12 mouse cellular contexts compared by ENCODE assay signal in the genomic region with DNA sequence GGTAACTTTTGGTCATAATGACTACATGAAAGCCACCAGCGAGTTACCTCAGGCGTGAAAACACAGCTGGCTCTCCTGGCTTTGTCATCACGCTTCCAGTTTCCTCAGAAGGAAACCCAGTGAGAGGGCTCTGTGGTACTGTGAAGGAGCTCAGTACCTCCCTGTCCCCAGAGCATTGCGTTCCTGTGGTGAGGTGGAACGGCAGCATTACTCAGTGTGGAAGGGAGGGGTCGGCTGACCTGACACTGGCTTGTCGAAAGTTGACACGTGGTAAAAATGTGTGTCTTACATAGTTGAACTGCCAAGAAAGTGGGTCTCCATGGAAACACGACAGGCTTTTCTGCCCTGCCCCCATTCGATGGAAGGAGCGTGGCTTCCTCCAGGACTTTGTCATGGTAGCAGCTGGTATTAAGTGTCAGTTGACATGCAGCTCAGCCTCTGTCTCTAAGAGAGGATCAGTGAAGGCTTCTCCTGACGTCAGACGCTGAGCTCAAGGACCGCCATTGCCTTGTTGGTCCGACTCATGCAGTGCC. TPM values are rescaled to one million over a fixed set of nuclear protein-coding genes. Genes with fewer than 3 reads are reported as not detected.
DNase-seq lines count a peak whose midpoint lies in the region; ATAC-seq and TF ChIP-seq lines count a peak whose summit lies in the region.
"Had no signal": no experiment of that assay in that cellular context is flagged by ENCODE, and none has a peak within 500 bp of the region (broad histone marks: within the 10 kb centered on the region; RNA-seq: fewer than 3 reads in every experiment).

No protein-coding gene starts in this region.

- 70% methylated on average over 15 of the region's 15 CpGs for WGBS in forebrain, embryonic 12.5 days
- WGBS in forebrain, embryonic 16.5 days: 70% methylated on average over 15 of the region's 15 CpGs
- 50% methylated on average over 15 of the region's 15 CpGs for WGBS in limb, embryonic 14.5 days

- H3K4me1 ChIP-seq in forebrain, embryonic 12.5 days: peaks cover 25% of the 10 kb centered on the region
- H3K4me1 ChIP-seq in forebrain, embryonic 16.5 days (replicated peaks; ENCODE audit: control insufficient read depth, insufficient read depth, low read length): peaks cover 33% of the 10 kb centered on the region
- peaks cover 8% of the 10 kb centered on the region for H3K4me1 ChIP-seq in testis, adult 2 months (ENCODE audit: control insufficient read depth, insufficient read depth, low read length)
- H3K4me1 ChIP-seq in limb, embryonic 14.5 days (ENCODE audit: control insufficient read depth, insufficient read depth, low read length): peaks cover 11% of the 10 kb centered on the region

- H3K36me3 ChIP-seq in forebrain, embryonic 12.5 days (replicated peaks): no peaks in the 10 kb centered on the region
- H3K36me3 ChIP-seq in forebrain, embryonic 16.5 days (ENCODE audit: control insufficient read depth, insufficient read depth): no peaks in the 10 kb centered on the region
- no peaks in the 10 kb centered on the region; the same call in 1 of the 2 replicates for H3K36me3 ChIP-seq in testis, adult 2 months (ENCODE audit: control insufficient read depth, insufficient read depth, low read length)
- H3K36me3 ChIP-seq in limb, embryonic 14.5 days (ENCODE audit: control insufficient read depth, insufficient read depth, low read length): no peaks in the 10 kb centered on the region
- H3K36me3 ChIP-seq in myocyte (ENCODE audit: control insufficient read depth, insufficient read depth): no peaks in the 10 kb centered on the region

- H3K9me3 ChIP-seq in forebrain, embryonic 12.5 days: no peaks in the 10 kb centered on the region
- H3K9me3 ChIP-seq in forebrain, embryonic 16.5 days (ENCODE audit: control insufficient read depth, low read length): no peaks in the 10 kb centered on the region
- H3K9me3 ChIP-seq in limb, embryonic 14.5 days (ENCODE audit: control insufficient read depth, low read length): no peaks in the 10 kb centered on the region

- H3K27me3 ChIP-seq in forebrain, embryonic 12.5 days: no peaks in the 10 kb centered on the region
- no peaks in the 10 kb centered on the region for H3K27me3 ChIP-seq in forebrain, embryonic 16.5 days (replicated peaks; ENCODE audit: control insufficient read depth, insufficient read depth, low read length)
- H3K27me3 ChIP-seq in testis, adult 2 months (ENCODE audit: control insufficient read depth, insufficient read depth, low read length): no peaks in the 10 kb centered on the region
- H3K27me3 ChIP-seq in limb, embryonic 14.5 days (ENCODE audit: control insufficient read depth, insufficient read depth, low read length): no peaks in the 10 kb centered on the region
- no peaks in the 10 kb centered on the region for H3K27me3 ChIP-seq in myocyte (ENCODE audit: control insufficient read depth, insufficient read depth, insufficient read length)

- H3K27ac ChIP-seq in forebrain, embryonic 12.5 days: no peak overlapping the region
- no peak overlapping the region for H3K27ac ChIP-seq in forebrain, embryonic 16.5 days (ENCODE audit: low read length)
- peak overlapping the region; percentile 34; the same call in 1 of the 2 replicates for H3K27ac ChIP-seq in testis, adult 2 months (ENCODE audit: control insufficient read depth, insufficient read depth, low read depth, low read length)
- no peak overlapping the region for H3K27ac ChIP-seq in limb, embryonic 14.5 days (replicated peaks; ENCODE audit: low read depth, low read length)

- no peak for TF ChIP-seq CTCF in testis, adult 2 months (IDR thresholded peaks at IDR 0.05; ENCODE audit: control insufficient read depth, insufficient read depth, insufficient replicate concordance, low read depth, low read length)

- H3K4me2 ChIP-seq in forebrain, embryonic 12.5 days: no peak overlapping the region
- no peak overlapping the region for H3K4me2 ChIP-seq in forebrain, embryonic 16.5 days (ENCODE audit: low read length)
- no peak overlapping the region for H3K4me2 ChIP-seq in limb, embryonic 14.5 days (replicated peaks; ENCODE audit: low read depth, low read length, severe bottlenecking)
- peak overlapping the region; percentile 51 for H3K4me2 ChIP-seq in myocyte (ENCODE audit: low read depth)

- no peak overlapping the region for H3ac ChIP-seq in myocyte (ENCODE audit: control insufficient read depth, insufficient read length)

- TF ChIP-seq POLR2A in testis, adult 2 months (IDR thresholded peaks at IDR 0.05; ENCODE audit: control insufficient read depth, low read depth, low read length): no peak
- no peak for TF ChIP-seq POLR2A in limb, embryonic 14.5 days (IDR thresholded peaks at IDR 0.05; ENCODE audit: borderline replicate concordance, extremely low read depth, insufficient read depth, insufficient read length)
- no peak for TF ChIP-seq POLR2A in myocyte (IDR thresholded peaks at IDR 0.05; ENCODE audit: insufficient read length, low read depth)

- ATAC-seq in forebrain, embryonic 12.5 days (ENCODE audit: low FRiP score): 0 out of 2 replicates have a peak, but pooled peaks have one; percentile 15
- ATAC-seq in forebrain, embryonic 16.5 days: no peak
- ATAC-seq in limb, embryonic 14.5 days (ENCODE audit: low FRiP score, low read depth): peak; percentile 64

- no peak overlapping the region for H3K4me3 ChIP-seq in forebrain, embryonic 12.5 days (replicated peaks)
- no peak overlapping the region for H3K4me3 ChIP-seq in forebrain, embryonic 16.5 days (replicated peaks; ENCODE audit: low read length)
- H3K4me3 ChIP-seq in testis, adult 2 months (ENCODE audit: control insufficient read depth, low read depth, low read length): no peak overlapping the region
- H3K4me3 ChIP-seq in limb, embryonic 14.5 days (replicated peaks; ENCODE audit: low read length): no peak overlapping the region
- no peak overlapping the region for H3K4me3 ChIP-seq in myocyte

- H3K9ac ChIP-seq in forebrain, embryonic 12.5 days: no peak overlapping the region
- no peak overlapping the region for H3K9ac ChIP-seq in forebrain, embryonic 16.5 days (replicated peaks; ENCODE audit: low read depth, low read length)
- no peak overlapping the region for H3K9ac ChIP-seq in limb, embryonic 14.5 days (ENCODE audit: low read depth, low read length, severe bottlenecking)

- no peak for DNase-seq in testis, postnatal 14 days (ENCODE audit: low spot score)
- peak; percentile 58 for DNase-seq in limb, embryonic 14.5 days (ENCODE audit: low spot score)
- no peak for DNase-seq in layer of hippocampus, adult 9-11 months
- DNase-seq in ovary, postnatal 10 days (ENCODE audit: low spot score): no peak
- DNase-seq: heart, adult 18-20 months; kidney, adult 18-20 months; right cerebral cortex, postnatal 4 days; thymus, adult 2 months had no signal

- H3K79me2 ChIP-seq in myocyte (ENCODE audit: control insufficient read depth, insufficient read depth): no peaks in the 10 kb centered on the region

TF ChIP-seq in myocyte, 11 proteins besides CTCF, POLR2A, EP300 and RAD21:
- TF ChIP-seq SRF (IDR thresholded peaks at IDR 0.05; ENCODE audit: control insufficient read depth, insufficient read length, low read depth) (no peak), MYOD1 (IDR thresholded peaks at IDR 0.05; ENCODE audit: control insufficient read depth in 1 of 3, insufficient read length in 2 of 3, low read depth in 2 of 3) (peak in 1 of 3 experiments; percentile 47)

RNA-seq across cellular contexts. Expression of a gene that starts 44.7 kb away (rescaled TPM):
- 32.5 and 34.1 TPM in 2 replicates for polyA plus RNA-seq in forebrain, embryonic 12.5 days (2016; fragmentation: Nextera tagmentation; extraction: Ambion mirVana)
- polyA plus RNA-seq in forebrain, embryonic 16.5 days (2015; fragmentation: Nextera tagmentation; extraction: Ambion mirVana): 29.6 and 30.1 TPM in 2 replicates
- polyA plus RNA-seq in testis, adult 2 months (2012; rRNA removed): 23.9 and 34.6 TPM in 2 replicates
- 17.3 and 20.4 TPM in 2 replicates for polyA plus RNA-seq in limb, embryonic 14.5 days (2012; rRNA removed)
- polyA plus RNA-seq in limb, embryonic 14.5 days (2014; fragmentation: Nextera tagmentation; extraction: Ambion mirVana): 53.1 and 61.7 TPM in 2 replicates
- 20.7 TPM for polyA plus RNA-seq in myocyte (2012; fragmentation: generic; extraction: Trizol)
